Mouse (Mus musculus) hindbrain, embryonic 13.5 days (tissue): ENCODE data around the gene Gtf3c6. TPM values are rescaled to one million over a fixed set of nuclear protein-coding genes. Genes with fewer than 3 reads are reported as not detected.
"Not testable (repeated sequence)": the region's sequence is repeated elsewhere in the genome, so short reads cannot be mapped to it uniquely, and the experiment has no call there.

Source experiments
- ATAC-seq: fragments of 200-750 bp; cut with Nextera tagmentation; 2 replicates; pipeline ENCODE4 v1.8.0; 2017; ENCODE audit warnings: moderate TSS enrichment; ENCODE audit not compliant: low FRiP score
- H3K27ac ChIP-seq: fragments of 300-500 bp; sonication (generic); 2 replicates; pipeline ENCODE4 v1.5.1; 2015; ENCODE audit warnings: inconsistent platforms, mild to moderate bottlenecking, moderate library complexity
- H3K27me3 ChIP-seq: fragments of 300-500 bp; sonication (generic); 2 replicates; pipeline ENCODE4 v1.6.1; 2015; ENCODE audit warnings: mild to moderate bottlenecking, inconsistent platforms
- H3K36me3 ChIP-seq: fragments of 300-500 bp; sonication (generic); 2 replicates; pipeline ENCODE4 v1.6.1; 2015; ENCODE audit warnings: mild to moderate bottlenecking, inconsistent platforms
- H3K4me1 ChIP-seq: fragments of 300-500 bp; sonication (generic); replicated peaks from 2 replicates; pipeline ENCODE4 v1.6.1; 2015; ENCODE audit warnings: inconsistent platforms
- H3K4me2 ChIP-seq: fragments of 300-500 bp; sonication (generic); 2 replicates; pipeline ENCODE4 v1.6.1; 2015; ENCODE audit warnings: inconsistent platforms, mild to moderate bottlenecking, moderate library complexity
- H3K4me3 ChIP-seq: fragments of 300-500 bp; sonication (generic); 2 replicates; pipeline ENCODE4 v1.5.1; 2015; ENCODE audit warnings: mild to moderate bottlenecking, inconsistent platforms
- H3K9ac ChIP-seq: fragments of 300-500 bp; sonication (generic); 2 replicates; pipeline ENCODE4 v1.6.1; 2015; ENCODE audit warnings: mild to moderate bottlenecking, inconsistent platforms
- H3K9me3 ChIP-seq: fragments of 300-500 bp; sonication (generic); 2 replicates; pipeline ENCODE4 v1.6.1; 2016; ENCODE audit warnings: inconsistent platforms
- WGBS: fragments of 180-500 bp; shearing (Covaris S2); methylation state at CpG from one replicate; pipeline ENCODE4 v1.1.7; 2015; 5-methylcytosine and 5-hydroxymethylcytosine counted together
- polyA plus RNA-seq: library from polyadenylated mRNA; unstranded; fragments of >200 nt; fragmentation: Nextera tagmentation; extraction: Ambion mirVana; gene quantifications from 2 replicates; pipeline ENCODE4 v1.2.1, GENCODE M21; 2015

The Gtf3c6 gene
- 102 and 105 TPM in 2 replicates for polyA plus RNA-seq

GRCm38 (mm10) chr10:40257414-40258255, at the start of gene Gtf3c6:
Gene Gtf3c6 (minus strand): TSS chr10:40258108.
- ATAC-seq: peak; percentile 77
- Histone ChIP-seq H3K27me3 (no peaks in the 10 kb centered on the region), H3K4me2 (peak within 1 kb of the TSS; percentile 73), H3K9me3 (no peaks in the 10 kb centered on the region), H3K4me1 (peaks cover 13% of the 10 kb centered on the region), H3K4me3 (peak within 1 kb of the TSS; percentile 73), H3K9ac (peak within 1 kb of the TSS; percentile 86), H3K27ac (peak within 1 kb of the TSS; percentile 94), H3K36me3 (peaks cover 21% of the 10 kb centered on the region)
- under 1% methylated on average over 43 of the region's 43 CpGs for WGBS

- no peak for ATAC-seq
- H3K9ac ChIP-seq: no peak overlapping the region
- WGBS: 90% methylated on average over 1 of the region's 1 CpGs
- H3K27ac ChIP-seq: no peak overlapping the region
- no peaks in the 10 kb centered on the region for H3K27me3 ChIP-seq
- H3K4me2 ChIP-seq: no peak overlapping the region
- H3K4me1 ChIP-seq: no peaks in the 10 kb centered on the region
- no peaks in the 10 kb centered on the region for H3K9me3 ChIP-seq
- no peak overlapping the region for H3K4me3 ChIP-seq
- no peaks in the 10 kb centered on the region for H3K36me3 ChIP-seq
Observed at GRCm38 (mm10) chr10:40305989-40306388, 48.1 kb upstream of the Gtf3c6 start.

- Histone ChIP-seq H3K36me3 (no peaks in the 10 kb centered on the region), H3K4me3 (peak within 1 kb of the TSS; percentile 97), H3K27ac (peak within 1 kb of the TSS; percentile 99), H3K4me2 (peak within 1 kb of the TSS; percentile 75), H3K9ac (peak within 1 kb of the TSS; percentile 97), H3K27me3 (no peaks in the 10 kb centered on the region), H3K4me1 (peaks cover 26% of the 10 kb centered on the region), H3K9me3 (no peaks in the 10 kb centered on the region)
- WGBS: under 1% methylated on average over 55 of the region's 55 CpGs
- peak; percentile 98 for ATAC-seq
Observed at GRCm38 (mm10) chr10:40302140-40302985, 44.5 kb upstream of the Gtf3c6 start, which contains the start of gene Amd1. Gene Amd1 (minus strand): TSS chr10:40302186.

- not testable (repeated sequence) for H3K9me3 ChIP-seq, H3K27me3 ChIP-seq, H3K36me3 ChIP-seq
- peak overlapping the region; percentile 93 for H3K27ac ChIP-seq
- H3K4me3 ChIP-seq: peak overlapping the region; percentile 97
- ATAC-seq: peak; percentile 23
- H3K4me2 ChIP-seq: peak overlapping the region; percentile 75
- peaks cover 30% of the 10 kb centered on the region for H3K4me1 ChIP-seq
- WGBS: under 1% methylated on average over 63 of the region's 91 CpGs
- peak overlapping the region; percentile 97 for H3K9ac ChIP-seq
Observed at GRCm38 (mm10) chr10:40301181-40302075, 43.5 kb upstream of the Gtf3c6 start.

- Histone ChIP-seq H3K27ac (peak overlapping the region; percentile 93), H3K9ac (peak overlapping the region; percentile 97), H3K27me3 (no peaks in the 10 kb centered on the region), H3K36me3 (no peaks in the 10 kb centered on the region), H3K4me2 (peak overlapping the region; percentile 75), H3K9me3 (no peaks in the 10 kb centered on the region), H3K4me1 (peaks cover 35% of the 10 kb centered on the region), H3K4me3 (peak overlapping the region; percentile 97)
- peak; percentile 69 for ATAC-seq
- under 1% methylated on average over 36 of the region's 36 CpGs for WGBS
Observed at GRCm38 (mm10) chr10:40300648-40301171, 42.8 kb upstream of the Gtf3c6 start.

GRCm38 (mm10) chr10:40292640-40293039, 34.7 kb upstream of the Gtf3c6 start:
- ATAC-seq: no peak
- Histone ChIP-seq H3K27ac (no peak overlapping the region), H3K9me3 (no peaks in the 10 kb centered on the region), H3K4me3 (no peak overlapping the region), H3K9ac (no peak overlapping the region), H3K4me2 (no peak overlapping the region), H3K4me1 (peaks cover 17% of the 10 kb centered on the region), H3K27me3 (no peaks in the 10 kb centered on the region), H3K36me3 (peaks cover 28% of the 10 kb centered on the region)
- WGBS: 95% methylated on average over 6 of the region's 6 CpGs

- no peaks in the 10 kb centered on the region for H3K4me1 ChIP-seq
- H3K9ac ChIP-seq: no peak overlapping the region
- no peak overlapping the region for H3K4me2 ChIP-seq
- H3K4me3 ChIP-seq: no peak overlapping the region
- no peak for ATAC-seq
- H3K9me3 ChIP-seq: no peaks in the 10 kb centered on the region
- H3K27ac ChIP-seq: no peak overlapping the region
- peaks cover 45% of the 10 kb centered on the region for H3K36me3 ChIP-seq
- 90% methylated on average over 1 of the region's 1 CpGs for WGBS
- H3K27me3 ChIP-seq: no peaks in the 10 kb centered on the region
Observed at GRCm38 (mm10) chr10:40286767-40287166, 28.9 kb upstream of the Gtf3c6 start.

- Histone ChIP-seq H3K36me3 (peaks cover 33% of the 10 kb centered on the region), H3K4me1 (no peaks in the 10 kb centered on the region), H3K9ac (no peak overlapping the region), H3K9me3 (no peaks in the 10 kb centered on the region), H3K27me3 (no peaks in the 10 kb centered on the region), H3K4me2 (no peak overlapping the region), H3K4me3 (no peak overlapping the region), H3K27ac (no peak overlapping the region)
- ATAC-seq: no peak
- 88% methylated on average over 1 of the region's 1 CpGs for WGBS
Observed at GRCm38 (mm10) chr10:40285571-40285970, 27.7 kb upstream of the Gtf3c6 start.

- Histone ChIP-seq H3K27me3 (no peaks in the 10 kb centered on the region), H3K9me3 (no peaks in the 10 kb centered on the region), H3K4me2 (no peak overlapping the region), H3K9ac (no peak overlapping the region), H3K36me3 (peaks cover 32% of the 10 kb centered on the region), H3K4me1 (no peaks in the 10 kb centered on the region), H3K4me3 (no peak overlapping the region), H3K27ac (no peak overlapping the region)
- 90% methylated on average over 3 of the region's 3 CpGs for WGBS
- ATAC-seq: no peak
Observed at GRCm38 (mm10) chr10:40284997-40285396, 27.1 kb upstream of the Gtf3c6 start.

- H3K36me3 ChIP-seq: peaks cover 27% of the 10 kb centered on the region
- no peak overlapping the region for H3K4me3 ChIP-seq
- no peaks in the 10 kb centered on the region for H3K4me1 ChIP-seq
- ATAC-seq: no peak
- H3K9me3 ChIP-seq: no peaks in the 10 kb centered on the region
- H3K4me2 ChIP-seq: no peak overlapping the region
- H3K27ac ChIP-seq: no peak overlapping the region
- H3K9ac ChIP-seq: no peak overlapping the region
- 72% methylated on average over 10 of the region's 10 CpGs for WGBS
- H3K27me3 ChIP-seq: no peaks in the 10 kb centered on the region
Observed at GRCm38 (mm10) chr10:40284179-40284831, 26.4 kb upstream of the Gtf3c6 start.

- ATAC-seq: no peak
- H3K36me3 ChIP-seq: peaks cover 27% of the 10 kb centered on the region
- no peaks in the 10 kb centered on the region for H3K27me3 ChIP-seq
- no peak overlapping the region for H3K27ac ChIP-seq
- no peaks in the 10 kb centered on the region for H3K4me1 ChIP-seq
- no peak overlapping the region for H3K9ac ChIP-seq
- no peak overlapping the region for H3K4me2 ChIP-seq
- 94% methylated on average over 9 of the region's 9 CpGs for WGBS
- H3K4me3 ChIP-seq: no peak overlapping the region
- no peaks in the 10 kb centered on the region for H3K9me3 ChIP-seq
Observed at GRCm38 (mm10) chr10:40283636-40284035, 25.7 kb upstream of the Gtf3c6 start.
